Mouse (Mus musculus): ENCODE measurements at regions not wholly inside any gene's neighbourhood (a gene's known extent, or its start where the extent isn't known, plus 50 kb on each side); places are given as distances from the start of the nearest gene placed in this dataset.

DNA sequence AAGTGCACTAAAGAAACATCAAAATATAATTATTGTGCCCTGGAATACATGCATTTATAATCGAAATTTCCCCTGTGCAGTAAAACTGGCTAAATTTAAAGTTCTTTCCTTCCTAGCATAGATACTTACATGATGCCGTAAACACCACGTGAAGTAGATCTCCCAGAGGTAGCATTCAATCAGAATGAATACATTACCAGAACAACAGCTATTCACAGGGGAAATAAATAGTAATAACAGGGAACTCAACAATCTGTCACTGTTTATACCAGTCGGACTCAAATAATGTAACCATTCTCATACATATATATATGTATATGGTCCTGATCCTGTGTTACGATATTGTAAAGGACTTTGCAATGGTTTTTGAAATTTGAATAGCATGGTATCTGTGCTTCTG is 1761.5 kb upstream of the Pcdh20 start:
- Histone ChIP-seq H3K9me3 (ENCODE audit: control insufficient read depth, insufficient read depth, low read depth, low read length) (no peaks in the 10 kb centered on the region), H3K4me1 (ENCODE audit: control insufficient read depth in 2 of 2, insufficient read depth in 2 of 2, low read length in 2 of 2, poor library complexity in 1 of 2) (no peaks in the 10 kb centered on the region), H3K36me3 (ENCODE audit: control insufficient read depth, insufficient read depth, low read length, poor library complexity, severe bottlenecking) (no peaks in the 10 kb centered on the region), H3K27ac (ENCODE audit: insufficient read depth, low read depth, low read length, poor library complexity, severe bottlenecking) (no peak overlapping the region), H3K4me3 (ENCODE audit: insufficient read depth in 1 of 2, low read depth in 1 of 2, low read length in 2 of 2, poor library complexity in 1 of 2, severe bottlenecking in 1 of 2) (no peak overlapping the region), H3K9ac (ENCODE audit: insufficient read depth, low read depth, low read length, poor library complexity, severe bottlenecking) (no peak overlapping the region)
- TF ChIP-seq MAFK (IDR thresholded peaks at IDR 0.05; ENCODE audit: insufficient read depth, low read depth, low read length) (no peak), CHD2 (IDR thresholded peaks at IDR 0.05; ENCODE audit: low read depth, low read length) (no peak)
- in situ Hi-C loops (cut with MboI; ENCODE audit: low sequenced_read_pairs in 2 of 2, unreplicated experiment in 2 of 2) = no loop called here
- no peak for DNase-seq (ENCODE audit: low read depth, low spot score)

DNA sequence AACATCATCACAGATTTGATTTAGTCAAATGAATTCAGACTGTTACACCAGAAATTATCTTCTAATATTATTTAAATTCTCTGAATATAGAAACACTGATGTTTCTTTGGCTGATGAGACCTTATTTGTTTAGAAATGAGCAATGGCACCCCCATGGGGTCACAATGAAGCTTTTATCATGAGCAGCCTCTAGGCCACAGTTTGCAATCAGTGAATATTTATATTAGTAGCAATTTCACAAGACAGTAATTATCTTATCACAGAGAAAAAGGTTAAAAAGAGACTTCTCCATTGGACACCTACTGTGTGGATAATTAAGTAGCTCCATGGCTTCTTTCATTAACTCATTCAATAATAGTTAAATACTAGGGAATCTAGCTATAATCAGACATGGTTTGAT is 1729.1 kb upstream of the Pcdh20 start:
- no peaks in the 10 kb centered on the region for H3K9me3 ChIP-seq (ENCODE audit: control insufficient read depth, insufficient read depth, low read depth, low read length)
- H3K9ac ChIP-seq (ENCODE audit: insufficient read depth, low read depth, low read length, poor library complexity, severe bottlenecking) = no peak overlapping the region
- DNase-seq (ENCODE audit: low read depth, low spot score) = no peak
- TF ChIP-seq MAFK (IDR thresholded peaks at IDR 0.05; ENCODE audit: insufficient read depth, low read depth, low read length) (no peak), ZC3H11A (IDR thresholded peaks at IDR 0.05; ENCODE audit: borderline replicate concordance, low read depth, low read length) (no peak), ZNF384 (IDR thresholded peaks at IDR 0.05; ENCODE audit: low read depth, low read length) (no peak), HCFC1 (IDR thresholded peaks at IDR 0.05; ENCODE audit: borderline replicate concordance, insufficient read depth, low read length) (no peak), CHD2 (IDR thresholded peaks at IDR 0.05; ENCODE audit: low read depth, low read length) (no peak)
- H3K4me3 ChIP-seq (ENCODE audit: insufficient read depth in 1 of 2, low read depth in 1 of 2, low read length in 2 of 2, poor library complexity in 1 of 2, severe bottlenecking in 1 of 2) = no peak overlapping the region
- H3K27ac ChIP-seq (ENCODE audit: insufficient read depth, low read depth, low read length, poor library complexity, severe bottlenecking) = no peak overlapping the region
- in situ Hi-C loops (cut with MboI; ENCODE audit: low sequenced_read_pairs in 2 of 2, unreplicated experiment in 2 of 2) = no loop called here
- H3K36me3 ChIP-seq (ENCODE audit: control insufficient read depth, insufficient read depth, low read length, poor library complexity, severe bottlenecking) = no peaks in the 10 kb centered on the region
- H3K4me1 ChIP-seq (ENCODE audit: control insufficient read depth in 2 of 2, insufficient read depth in 2 of 2, low read length in 2 of 2, poor library complexity in 1 of 2) = no peaks in the 10 kb centered on the region

DNA sequence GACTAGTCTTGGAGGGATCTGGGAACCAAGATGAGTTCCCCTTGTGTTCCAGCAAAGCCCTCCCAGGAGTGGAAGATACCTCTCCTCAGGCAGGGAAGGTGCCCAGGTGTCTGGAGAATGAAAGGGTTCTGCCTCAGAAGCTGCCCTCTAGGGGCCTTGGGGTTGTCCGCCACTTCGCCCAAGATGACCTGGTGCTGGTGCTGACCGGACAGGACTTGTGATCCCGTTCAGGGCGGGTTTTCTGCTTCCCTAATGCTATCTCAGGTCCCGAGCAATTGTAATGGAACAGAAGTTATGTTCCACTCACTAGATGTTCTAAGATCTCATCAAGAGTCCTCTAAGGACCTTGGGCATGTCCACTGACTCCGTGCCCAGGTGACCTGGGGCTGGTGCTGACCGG is 1726.6 kb upstream of the Pcdh20 start:
- in situ Hi-C loops (cut with MboI; ENCODE audit: low sequenced_read_pairs in 2 of 2, unreplicated experiment in 2 of 2) = no loop called here
- TF ChIP-seq ZC3H11A (IDR thresholded peaks at IDR 0.05; ENCODE audit: borderline replicate concordance, low read depth, low read length) = no peak
- TF ChIP-seq HCFC1 (IDR thresholded peaks at IDR 0.05; ENCODE audit: borderline replicate concordance, insufficient read depth, low read length) = no peak
- TF ChIP-seq ZNF384 (IDR thresholded peaks at IDR 0.05; ENCODE audit: low read depth, low read length) = no peak
- no peak for TF ChIP-seq MAFK (IDR thresholded peaks at IDR 0.05; ENCODE audit: insufficient read depth, low read depth, low read length)
- TF ChIP-seq CHD2 (IDR thresholded peaks at IDR 0.05; ENCODE audit: low read depth, low read length) = no peak
- no peak overlapping the region for H3K9ac ChIP-seq (ENCODE audit: insufficient read depth, low read depth, low read length, poor library complexity, severe bottlenecking)
- H3K27ac ChIP-seq (ENCODE audit: insufficient read depth, low read depth, low read length, poor library complexity, severe bottlenecking) = no peak overlapping the region
- no peak for DNase-seq (ENCODE audit: low read depth, low spot score)
- no peak overlapping the region for H3K4me3 ChIP-seq (ENCODE audit: insufficient read depth in 1 of 2, low read depth in 1 of 2, low read length in 2 of 2, poor library complexity in 1 of 2, severe bottlenecking in 1 of 2)
- no peaks in the 10 kb centered on the region for H3K36me3 ChIP-seq (ENCODE audit: control insufficient read depth, insufficient read depth, low read length, poor library complexity, severe bottlenecking)
- no peaks in the 10 kb centered on the region for H3K4me1 ChIP-seq (ENCODE audit: control insufficient read depth in 2 of 2, insufficient read depth in 2 of 2, low read length in 2 of 2, poor library complexity in 1 of 2)
- no peaks in the 10 kb centered on the region for H3K9me3 ChIP-seq (ENCODE audit: control insufficient read depth, insufficient read depth, low read depth, low read length)

DNA sequence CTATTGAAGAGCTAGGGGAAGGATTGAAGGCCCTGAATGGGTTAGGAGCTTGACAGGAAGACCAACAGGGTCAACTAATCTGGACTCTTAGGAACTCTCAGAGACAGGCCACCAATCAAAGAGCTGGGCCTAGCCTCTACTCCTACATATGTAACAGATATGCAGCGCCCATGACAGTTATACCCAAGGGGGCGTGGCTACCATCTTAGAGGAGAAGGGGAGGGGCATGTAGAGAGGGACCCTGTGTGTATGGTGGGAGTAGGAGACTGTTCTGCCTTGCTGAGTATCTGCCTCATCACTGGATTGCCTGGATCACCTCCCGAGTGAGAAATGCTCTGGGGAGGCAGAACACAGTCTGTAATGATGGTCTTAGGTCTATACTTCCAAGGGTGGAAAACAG is 1701.5 kb upstream of the Pcdh20 start:
- no peak overlapping the region for H3K9ac ChIP-seq (ENCODE audit: insufficient read depth, low read depth, low read length, poor library complexity, severe bottlenecking)
- no peak for DNase-seq (ENCODE audit: low read depth, low spot score)
- TF ChIP-seq ZNF384 (IDR thresholded peaks at IDR 0.05; ENCODE audit: low read depth, low read length) (no peak), HCFC1 (IDR thresholded peaks at IDR 0.05; ENCODE audit: borderline replicate concordance, insufficient read depth, low read length) (no peak), CHD2 (IDR thresholded peaks at IDR 0.05; ENCODE audit: low read depth, low read length) (no peak), ZC3H11A (IDR thresholded peaks at IDR 0.05; ENCODE audit: borderline replicate concordance, low read depth, low read length) (no peak), MAFK (IDR thresholded peaks at IDR 0.05; ENCODE audit: insufficient read depth, low read depth, low read length) (no peak)
- no peaks in the 10 kb centered on the region for H3K4me1 ChIP-seq (ENCODE audit: control insufficient read depth in 2 of 2, insufficient read depth in 2 of 2, low read length in 2 of 2, poor library complexity in 1 of 2)
- no peaks in the 10 kb centered on the region for H3K36me3 ChIP-seq (ENCODE audit: control insufficient read depth, insufficient read depth, low read length, poor library complexity, severe bottlenecking)
- no peak overlapping the region for H3K27ac ChIP-seq (ENCODE audit: insufficient read depth, low read depth, low read length, poor library complexity, severe bottlenecking)
- no peak overlapping the region for H3K4me3 ChIP-seq (ENCODE audit: insufficient read depth in 1 of 2, low read depth in 1 of 2, low read length in 2 of 2, poor library complexity in 1 of 2, severe bottlenecking in 1 of 2)
- H3K9me3 ChIP-seq (ENCODE audit: control insufficient read depth, insufficient read depth, low read depth, low read length) = no peaks in the 10 kb centered on the region
- in situ Hi-C loops (cut with MboI; ENCODE audit: low sequenced_read_pairs in 2 of 2, unreplicated experiment in 2 of 2) = no loop called here

Data from ES-E14 (cell line).